Mouse (Mus musculus): ENCODE data around the gene Gbe1.

Gene Gbe1

GRCm38 (mm10) chr16:70353058-70353457 is 39.3 kb downstream of the Gbe1 start:
- peak; percentile 8 for DNase-seq (ENCODE audit: low read depth, low spot score)

DNA sequence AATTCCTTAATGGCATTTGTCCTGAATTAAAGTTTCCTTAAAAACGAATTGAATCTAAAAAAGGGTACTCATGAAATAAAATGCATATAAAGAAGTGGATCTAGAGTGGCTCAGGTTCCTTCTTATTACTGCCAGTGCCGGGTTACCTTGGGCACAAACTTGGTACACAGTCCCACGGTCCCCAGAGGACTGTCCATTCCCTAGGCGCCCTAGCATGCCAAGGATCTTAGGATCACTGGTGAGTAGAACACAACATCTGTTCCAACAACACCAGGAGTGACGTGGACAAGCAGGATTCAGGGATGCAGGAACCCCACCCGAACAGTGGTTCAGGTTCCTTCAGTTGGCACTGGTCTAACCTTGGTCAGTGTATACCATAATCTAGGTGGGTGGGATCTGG is 44.6 kb downstream of the Gbe1 start:
- no peak for DNase-seq (ENCODE audit: low read depth, low spot score)

DNA sequence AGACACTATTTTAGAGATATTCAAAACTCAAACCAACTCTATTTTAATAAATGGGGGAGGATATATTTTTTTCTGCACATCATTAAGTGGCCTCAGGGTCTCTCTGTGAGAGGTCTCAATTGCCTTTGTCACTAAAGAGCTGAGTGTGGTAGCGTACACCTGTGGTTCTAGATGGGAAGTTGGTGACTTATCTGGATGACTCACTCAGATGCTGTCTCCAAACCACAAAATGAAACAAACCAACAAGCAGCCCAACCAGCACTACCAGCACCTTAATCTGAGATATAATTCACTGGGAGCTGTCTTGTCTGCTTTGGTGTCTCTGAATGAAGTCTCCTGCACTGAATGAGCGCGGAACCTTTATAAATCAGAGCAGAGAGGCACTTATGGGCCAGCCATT is 51.5 kb downstream of the Gbe1 start:
- no peak for DNase-seq (ENCODE audit: low read depth, low spot score)

DNA sequence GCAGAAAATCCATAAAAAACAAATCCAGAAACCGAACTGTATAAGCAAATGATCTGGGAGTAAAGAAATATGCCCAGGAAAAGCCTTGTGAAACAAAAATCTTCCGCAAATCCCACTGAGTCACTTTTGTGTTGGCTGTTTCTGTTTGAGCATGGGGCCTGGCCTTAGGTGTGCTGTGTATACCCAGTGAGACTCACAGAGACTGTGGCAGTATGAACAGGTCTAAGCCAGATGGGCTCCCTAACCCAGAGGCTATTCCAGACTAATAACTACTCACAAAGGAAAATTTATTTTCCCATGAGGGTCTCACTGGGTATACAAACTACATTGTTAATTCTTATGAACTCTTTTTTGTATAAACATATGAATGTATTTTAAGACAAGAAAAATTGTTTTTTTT is 67.3 kb downstream of the Gbe1 start:
- no peak for DNase-seq (ENCODE audit: low read depth, low spot score)

GRCm38 (mm10) chr16:70385494-70385893 is 71.7 kb downstream of the Gbe1 start:
- no peak for DNase-seq (ENCODE audit: low read depth, low spot score)

DNA sequence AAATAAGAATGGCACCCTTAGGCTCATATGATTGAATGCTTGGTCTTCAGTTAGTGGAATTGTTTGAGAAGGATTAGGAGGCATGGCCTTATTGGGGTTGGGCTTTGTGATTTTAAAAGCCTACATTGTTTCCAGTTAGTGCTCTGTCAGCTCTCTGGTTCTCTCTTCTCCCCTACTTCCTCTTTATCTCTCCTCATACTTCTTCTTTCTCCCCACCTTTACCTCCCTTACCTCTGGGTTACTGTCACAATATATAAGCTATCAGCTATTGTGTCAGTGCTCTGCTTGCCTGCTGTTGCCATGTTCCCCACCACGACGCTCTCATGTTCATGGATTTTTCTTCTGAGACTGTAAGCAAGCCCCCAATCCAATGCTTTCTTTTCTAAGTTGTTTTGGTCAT is 73.6 kb downstream of the Gbe1 start:
- DNase-seq (ENCODE audit: low read depth, low spot score), result no peak

DNA sequence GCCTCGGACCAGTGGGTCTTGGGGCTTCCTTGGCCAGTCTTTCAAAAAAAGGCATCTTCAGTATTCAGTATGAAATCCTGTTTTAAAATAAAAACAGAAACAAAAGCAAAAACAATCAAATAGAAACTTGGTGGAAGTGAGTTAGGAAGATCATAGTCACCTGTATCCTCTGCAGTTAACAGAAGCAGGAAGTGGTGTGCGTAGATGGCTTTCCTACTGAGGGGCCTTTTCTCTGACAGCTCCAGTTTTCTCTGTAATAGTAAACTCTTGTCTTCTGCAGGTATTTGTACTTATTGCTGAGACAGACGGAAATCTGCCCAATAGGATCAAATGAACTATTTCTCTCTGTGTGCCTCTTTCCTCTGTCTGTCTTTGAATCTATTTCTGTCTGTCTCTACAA is 81.5 kb downstream of the Gbe1 start:
- DNase-seq (ENCODE audit: low read depth, low spot score), result no peak

DNA sequence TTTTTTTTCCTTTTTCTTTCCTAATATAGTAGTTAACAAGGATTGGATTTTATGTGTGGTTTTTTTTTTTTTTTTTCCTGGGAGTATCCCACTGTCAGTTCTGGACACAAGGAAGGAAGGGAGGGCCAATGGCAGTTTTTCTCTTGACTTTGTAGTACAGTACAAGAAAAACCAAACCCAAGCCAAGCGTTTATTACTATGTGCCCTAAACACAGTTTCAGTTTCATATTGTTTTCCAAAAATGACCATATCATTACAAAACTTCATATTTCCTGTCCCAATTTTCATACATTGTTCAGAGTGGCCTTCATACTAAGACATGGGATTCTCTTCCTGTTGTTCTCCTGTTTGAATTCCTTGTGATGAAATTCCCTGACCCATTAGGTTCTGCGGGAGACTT is 94.0 kb downstream of the Gbe1 start:
- no peak for DNase-seq (ENCODE audit: low read depth, low spot score)

DNA sequence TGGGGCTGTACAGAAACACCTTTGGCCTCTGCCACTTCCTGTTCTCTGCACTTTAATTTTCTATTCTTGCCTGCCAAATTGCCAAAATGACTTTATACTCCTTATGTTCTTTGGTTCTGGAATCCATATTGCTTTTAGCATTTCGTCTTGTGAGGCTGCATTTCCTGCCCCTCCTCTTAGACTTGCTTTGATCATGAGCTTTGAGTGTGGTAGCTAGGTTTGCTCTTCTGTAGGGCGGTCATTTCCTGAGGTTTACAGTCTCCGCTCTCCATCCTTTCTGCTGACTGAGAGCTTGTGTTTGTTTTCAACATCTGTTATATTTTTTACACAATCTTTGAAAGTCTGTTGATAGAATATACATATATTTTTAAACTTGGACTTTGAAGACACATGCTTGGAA is 107.3 kb downstream of the Gbe1 start:
- DNase-seq (ENCODE audit: low read depth, low spot score), result no peak

DNA sequence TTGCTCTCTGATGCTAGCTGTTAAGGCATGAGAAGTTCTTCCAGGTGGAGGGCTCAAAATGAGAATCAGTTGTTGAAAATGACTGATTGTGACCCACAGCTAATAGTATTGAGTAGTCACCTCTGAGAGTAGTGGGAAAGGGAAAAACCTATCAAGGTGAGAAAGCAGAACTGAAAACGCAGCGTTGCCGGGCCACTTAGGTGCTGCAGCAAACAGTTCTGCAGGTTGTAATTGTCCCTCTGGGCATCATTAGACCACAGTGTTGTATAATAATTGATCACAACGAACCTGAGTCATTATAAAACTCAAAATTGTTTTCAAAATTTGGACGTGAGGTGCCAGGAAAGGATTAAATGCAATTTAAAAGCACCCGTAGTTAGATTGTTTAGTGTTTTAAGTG is 135.8 kb downstream of the Gbe1 start:
- no peak for DNase-seq (ENCODE audit: low read depth, low spot score)

DNA sequence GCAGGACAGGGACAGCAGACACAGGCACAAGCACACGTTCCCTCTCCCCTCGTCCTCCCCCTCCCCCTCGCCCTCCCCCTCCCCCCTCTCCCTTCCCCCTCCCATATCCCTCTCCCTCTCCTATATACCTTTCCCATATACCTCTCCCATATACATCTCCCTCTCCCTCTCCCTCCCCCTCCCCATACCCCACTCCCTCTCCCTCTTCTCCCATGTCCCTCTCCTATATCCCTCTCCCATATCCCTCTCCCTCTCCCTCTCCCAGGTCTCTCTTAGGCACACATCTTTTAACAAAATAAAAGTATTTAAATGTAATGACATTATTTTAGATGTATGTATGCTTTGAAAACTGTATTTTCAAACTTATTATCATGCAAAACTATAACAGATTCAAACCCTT is 161.8 kb downstream of the Gbe1 start:
- no peak for DNase-seq (ENCODE audit: low read depth, low spot score)

DNA sequence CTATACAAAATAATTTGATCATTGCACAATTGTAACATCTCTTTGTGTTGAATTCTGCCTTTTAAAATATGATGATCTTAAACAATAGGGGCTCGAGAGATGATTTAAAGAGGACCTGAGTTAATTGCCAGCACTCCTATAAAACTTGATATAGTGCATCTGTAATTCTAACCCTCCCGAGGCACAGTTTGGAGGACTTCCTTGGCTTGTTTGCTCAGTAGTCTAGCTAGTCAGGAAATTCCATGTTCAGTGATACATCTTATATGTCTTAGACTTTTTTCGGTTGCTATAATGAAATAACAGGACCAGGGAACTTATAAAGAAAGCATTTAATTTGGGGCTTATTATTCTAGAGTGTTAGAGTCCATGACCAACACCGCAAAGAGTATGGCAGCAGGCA is 162.4 kb downstream of the Gbe1 start:
- no peak for DNase-seq (ENCODE audit: low read depth, low spot score)

GRCm38 (mm10) chr16:70480494-70480893 is 166.7 kb downstream of the Gbe1 start:
- no peak for DNase-seq (ENCODE audit: low read depth, low spot score)

GRCm38 (mm10) chr16:70506457-70506856 is 192.7 kb downstream of the Gbe1 start:
- peak; percentile 3 for DNase-seq (ENCODE audit: low read depth, low spot score)

DNA sequence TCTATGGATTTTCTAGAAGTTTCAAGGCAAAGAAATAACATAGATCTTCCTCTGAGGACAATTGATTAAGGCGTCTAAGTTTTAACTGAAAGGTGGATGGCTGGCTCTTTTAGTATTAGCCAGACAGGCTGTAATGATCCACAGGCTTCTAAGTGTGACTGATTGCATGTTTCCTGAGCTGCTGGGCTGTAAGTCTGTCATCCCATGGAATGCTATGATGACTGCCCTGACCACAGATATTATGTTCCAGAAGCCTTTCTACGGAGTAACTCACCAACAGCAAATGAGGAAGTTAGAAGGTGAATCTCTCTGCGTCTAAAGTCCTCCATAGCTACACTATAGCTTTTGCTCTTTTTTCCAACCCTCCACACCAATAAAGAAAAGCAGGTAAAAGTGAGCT is 197.2 kb downstream of the Gbe1 start:
- DNase-seq (ENCODE audit: low read depth, low spot score), result no peak

- DNase-seq (ENCODE audit: low read depth, low spot score), result no peak
These were observed 209.1 kb downstream of the Gbe1 start for GRCm38 (mm10) chr16:70522861-70523260.

DNA sequence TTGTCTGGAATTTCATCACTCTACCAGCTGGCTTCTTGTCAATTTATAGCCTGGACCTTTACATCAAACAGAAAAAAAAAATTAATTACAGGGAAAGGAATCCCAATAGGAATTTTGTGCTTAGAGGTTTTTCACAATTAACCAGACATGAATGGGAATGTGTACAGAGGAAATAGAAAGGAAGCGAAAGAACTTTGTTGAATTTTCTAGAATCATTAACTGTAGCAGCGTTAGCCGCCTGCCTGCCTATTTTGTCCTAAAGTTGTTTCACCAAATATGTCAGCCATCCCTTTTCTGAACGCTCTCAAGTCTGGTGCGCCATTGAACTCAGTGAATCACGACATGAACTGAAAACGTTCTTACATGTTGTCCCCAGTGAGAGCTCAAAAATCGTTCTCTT is 209.8 kb downstream of the Gbe1 start:
- no peak for DNase-seq (ENCODE audit: low read depth, low spot score)

GRCm38 (mm10) chr16:70524273-70524672 is 210.5 kb downstream of the Gbe1 start:
- no peak for DNase-seq (ENCODE audit: low read depth, low spot score)

GRCm38 (mm10) chr16:70527224-70527623 is 213.5 kb downstream of the Gbe1 start:
- no peak for DNase-seq (ENCODE audit: low read depth, low spot score)

DNA sequence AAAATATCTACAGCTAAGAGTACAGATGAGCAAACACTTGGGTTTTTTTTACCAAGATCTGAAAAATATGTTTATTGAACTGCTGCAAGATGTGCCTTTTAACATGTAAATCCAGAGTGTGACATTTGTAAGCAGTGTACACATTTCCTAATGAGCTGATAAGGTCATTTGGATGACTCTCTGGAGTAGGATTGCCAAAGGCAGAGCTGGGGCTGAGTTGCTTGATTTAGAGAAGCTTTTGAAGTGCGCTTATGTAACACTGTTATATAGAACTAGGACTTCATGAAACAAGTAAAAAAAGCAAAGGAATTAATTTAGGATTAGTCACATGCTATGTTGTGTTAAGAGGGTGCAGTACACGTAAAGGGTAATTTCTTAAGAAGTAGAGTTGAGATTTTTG is 221.5 kb downstream of the Gbe1 start:
- DNase-seq (ENCODE audit: low read depth, low spot score), result no peak

DNA sequence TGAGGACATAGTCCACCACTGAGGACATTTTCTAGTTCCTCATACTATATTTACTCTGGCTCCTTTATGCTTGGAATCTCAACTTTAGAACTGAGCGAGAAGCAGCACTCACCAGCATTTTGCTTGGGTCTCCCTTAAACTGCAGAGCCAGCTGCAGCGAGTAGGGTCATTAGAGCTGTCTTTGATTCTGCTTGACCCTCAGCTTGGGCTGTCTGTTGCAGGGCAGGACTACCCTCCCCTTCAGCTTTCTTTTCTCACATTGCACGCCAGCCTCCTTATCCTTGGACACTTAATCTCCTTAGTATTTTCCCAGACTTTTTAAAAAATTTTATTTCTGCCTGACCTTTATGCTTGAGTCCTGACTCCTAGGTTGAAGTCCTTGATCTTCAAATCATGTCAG is 237.1 kb downstream of the Gbe1 start:
- DNase-seq (ENCODE audit: low read depth, low spot score), result no peak

DNA sequence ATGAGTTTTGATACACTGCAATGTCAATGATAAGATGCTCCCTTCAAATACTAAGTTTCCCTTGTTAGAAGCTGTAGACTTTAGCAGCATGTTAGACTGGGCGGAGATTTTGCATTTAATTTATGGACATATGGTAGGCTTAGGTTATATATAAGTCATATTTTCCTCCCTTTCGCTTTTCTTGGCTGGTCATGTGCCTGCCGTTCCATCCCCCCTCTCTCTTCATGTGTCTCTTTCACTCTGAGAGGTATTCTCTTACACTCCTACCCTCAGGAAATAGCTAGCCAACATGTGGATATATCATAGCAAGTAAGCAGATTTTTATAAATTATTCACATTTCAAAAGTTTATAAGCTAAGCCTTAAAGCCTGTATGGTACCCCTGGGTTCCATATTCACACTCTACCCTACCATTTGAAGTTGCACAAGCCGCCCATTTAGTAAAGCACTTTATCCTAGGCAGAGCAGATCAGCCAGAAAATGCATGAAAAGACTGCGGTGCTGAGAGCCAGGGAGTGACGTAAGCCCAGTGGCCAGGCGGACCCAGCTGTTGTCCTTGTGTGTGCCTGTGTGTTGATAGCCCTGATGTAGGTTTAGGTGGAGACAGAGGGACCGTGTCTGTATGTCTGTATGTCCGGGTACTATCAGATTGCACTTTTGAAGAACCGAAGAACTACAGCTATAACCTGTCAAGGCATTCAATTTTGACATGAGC is 248.0 kb downstream of the Gbe1 start:
- DNase-seq (ENCODE audit: low read depth, low spot score), result no peak

- no peak for DNase-seq (ENCODE audit: low read depth, low spot score)
These were observed 248.8 kb downstream of the Gbe1 start for GRCm38 (mm10) chr16:70562574-70562973.

GRCm38 (mm10) chr16:70563456-70563855 is 249.7 kb downstream of the Gbe1 start:
- no peak for DNase-seq (ENCODE audit: low read depth, low spot score)

Measured in ES-CJ7 (cell line).